Mouse (Mus musculus) testis, adult 2 months (tissue): ENCODE measurements around the gene Gbp9.

Source experiments
- CTCF ChIP-seq: fragments of 200-500 bp; IDR thresholded peaks from 2 replicates; pipeline ENCODE4 v1.5.1; 2012; ENCODE audit warnings: low read depth, mild to moderate bottlenecking, inconsistent platforms, low read length, moderate library complexity; ENCODE audit not compliant: control insufficient read depth, insufficient read depth, insufficient replicate concordance
- POLR2A ChIP-seq: fragments of 200-500 bp; IDR thresholded peaks from 2 replicates; pipeline ENCODE4 v1.6.1; 2012; ENCODE audit warnings: low read depth, mild to moderate bottlenecking, inconsistent platforms, low read length, moderate library complexity; ENCODE audit not compliant: control insufficient read depth

- no peak for TF ChIP-seq CTCF
- TF ChIP-seq POLR2A, result no peak
Observed at GRCm38 (mm10) chr5:105114696-105115095, 24.6 kb downstream of the Gbp9 start.
